Mouse (Mus musculus): Measurements from ENCODE around the gene Dcaf8. TPM values are rescaled to one million over a fixed set of nuclear protein-coding genes. Genes with fewer than 3 reads are reported as not detected.

The Dcaf8 gene
- polyA plus RNA-seq, 1 experiment from 2014 or later = 114 TPM

DNA sequence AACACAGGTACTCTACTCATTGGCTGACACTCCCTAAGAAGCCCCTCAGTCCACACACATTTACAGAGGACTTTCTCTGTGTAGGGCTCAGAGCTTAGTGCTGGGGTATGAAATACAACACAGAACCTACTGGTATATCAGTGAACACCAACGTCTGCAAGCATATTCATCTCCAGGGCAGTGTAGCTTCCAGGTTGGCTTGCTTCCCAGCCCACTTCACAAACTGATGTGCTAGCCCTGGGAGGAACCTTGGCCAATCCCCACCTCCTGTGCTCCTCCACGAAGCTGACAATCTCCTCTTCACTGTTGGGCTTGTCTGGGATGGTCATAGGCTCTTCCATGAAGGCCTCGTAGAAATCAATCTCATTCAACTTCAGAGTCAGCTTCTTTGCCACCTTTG, 66.9 kb downstream of the Dcaf8 start:
- no peak for ATAC-seq (ENCODE audit: low FRiP score, low TSS enrichment)
- Histone ChIP-seq H3K9me3 (ENCODE audit: control insufficient read depth, low read length) (no peaks in the 10 kb centered on the region), H3K27me3 (ENCODE audit: control insufficient read depth, insufficient read depth, low read length) (no peaks in the 10 kb centered on the region), H3K4me1 (ENCODE audit: control insufficient read depth, insufficient read depth, low read length) (peaks cover 15% of the 10 kb centered on the region), H3K9ac (ENCODE audit: low read depth, low read length) (no peak overlapping the region), H3K4me2 (replicated peaks; ENCODE audit: low read depth, low read length) (no peak overlapping the region), H3K27ac (ENCODE audit: low read depth, low read length) (no peak overlapping the region), H3K4me3 (ENCODE audit: low read length) (no peak overlapping the region), H3K36me3 (ENCODE audit: control insufficient read depth, insufficient read depth, low read length) (no peaks in the 10 kb centered on the region)
- 71% methylated on average over 3 of the region's 3 CpGs for WGBS

DNA sequence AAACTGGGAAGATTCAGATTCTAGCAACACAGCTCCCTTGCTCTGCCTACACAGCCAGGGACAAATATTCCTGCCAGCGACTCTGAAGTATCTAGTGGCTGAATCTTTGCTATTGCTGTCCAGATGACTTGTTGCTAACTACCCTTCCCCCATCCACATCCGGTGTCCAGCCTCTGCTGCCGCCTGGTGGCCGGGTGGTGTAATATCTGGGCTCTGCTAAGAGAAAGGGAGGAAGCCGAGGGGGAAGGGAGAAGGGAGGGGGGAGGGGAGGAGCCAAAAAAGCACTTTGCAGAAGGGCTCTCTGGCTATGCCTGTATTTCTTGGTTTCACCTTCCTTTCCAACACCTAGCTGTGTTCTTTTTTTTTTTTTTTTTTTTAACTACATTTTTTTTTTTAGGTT, 69.3 kb downstream of the Dcaf8 start:
- H3K4me3 ChIP-seq (ENCODE audit: low read length) = no peak overlapping the region
- H3K9me3 ChIP-seq (ENCODE audit: control insufficient read depth, low read length) = no peaks in the 10 kb centered on the region
- peaks cover 38% of the 10 kb centered on the region for H3K4me1 ChIP-seq (ENCODE audit: control insufficient read depth, insufficient read depth, low read length)
- H3K36me3 ChIP-seq (ENCODE audit: control insufficient read depth, insufficient read depth, low read length) = no peaks in the 10 kb centered on the region
- H3K27ac ChIP-seq (ENCODE audit: low read depth, low read length) = peak overlapping the region; percentile 59; the same call in 1 of the 2 replicates
- peak overlapping the region; percentile 35; the same call in 1 of the 2 replicates for H3K4me2 ChIP-seq (replicated peaks; ENCODE audit: low read depth, low read length)
- ATAC-seq (ENCODE audit: low FRiP score, low TSS enrichment) = peak; percentile 43
- no peaks in the 10 kb centered on the region for H3K27me3 ChIP-seq (ENCODE audit: control insufficient read depth, insufficient read depth, low read length)
- H3K9ac ChIP-seq (ENCODE audit: low read depth, low read length) = 0 out of 2 replicates have a peak overlapping the region, but pooled peaks have one; percentile 13
- WGBS = 0% methylated on average over 5 of the region's 5 CpGs

GRCm38 (mm10) chr1:172218164-172218910, 70.5 kb downstream of the Dcaf8 start:
- H3K27me3 ChIP-seq (ENCODE audit: control insufficient read depth, insufficient read depth, low read length) = no peaks in the 10 kb centered on the region
- no peaks in the 10 kb centered on the region for H3K9me3 ChIP-seq (ENCODE audit: control insufficient read depth, low read length)
- no peak overlapping the region for H3K9ac ChIP-seq (ENCODE audit: low read depth, low read length)
- H3K4me3 ChIP-seq (ENCODE audit: low read length) = no peak overlapping the region
- H3K4me2 ChIP-seq (replicated peaks; ENCODE audit: low read depth, low read length) = no peak overlapping the region
- peak overlapping the region; percentile 32; the same call in 1 of the 2 replicates for H3K27ac ChIP-seq (ENCODE audit: low read depth, low read length)
- H3K36me3 ChIP-seq (ENCODE audit: control insufficient read depth, insufficient read depth, low read length) = no peaks in the 10 kb centered on the region
- ATAC-seq (ENCODE audit: low FRiP score, low TSS enrichment) = no peak
- H3K4me1 ChIP-seq (ENCODE audit: control insufficient read depth, insufficient read depth, low read length) = peaks cover 38% of the 10 kb centered on the region
- WGBS = 49% methylated on average over 15 of the region's 15 CpGs

DNA sequence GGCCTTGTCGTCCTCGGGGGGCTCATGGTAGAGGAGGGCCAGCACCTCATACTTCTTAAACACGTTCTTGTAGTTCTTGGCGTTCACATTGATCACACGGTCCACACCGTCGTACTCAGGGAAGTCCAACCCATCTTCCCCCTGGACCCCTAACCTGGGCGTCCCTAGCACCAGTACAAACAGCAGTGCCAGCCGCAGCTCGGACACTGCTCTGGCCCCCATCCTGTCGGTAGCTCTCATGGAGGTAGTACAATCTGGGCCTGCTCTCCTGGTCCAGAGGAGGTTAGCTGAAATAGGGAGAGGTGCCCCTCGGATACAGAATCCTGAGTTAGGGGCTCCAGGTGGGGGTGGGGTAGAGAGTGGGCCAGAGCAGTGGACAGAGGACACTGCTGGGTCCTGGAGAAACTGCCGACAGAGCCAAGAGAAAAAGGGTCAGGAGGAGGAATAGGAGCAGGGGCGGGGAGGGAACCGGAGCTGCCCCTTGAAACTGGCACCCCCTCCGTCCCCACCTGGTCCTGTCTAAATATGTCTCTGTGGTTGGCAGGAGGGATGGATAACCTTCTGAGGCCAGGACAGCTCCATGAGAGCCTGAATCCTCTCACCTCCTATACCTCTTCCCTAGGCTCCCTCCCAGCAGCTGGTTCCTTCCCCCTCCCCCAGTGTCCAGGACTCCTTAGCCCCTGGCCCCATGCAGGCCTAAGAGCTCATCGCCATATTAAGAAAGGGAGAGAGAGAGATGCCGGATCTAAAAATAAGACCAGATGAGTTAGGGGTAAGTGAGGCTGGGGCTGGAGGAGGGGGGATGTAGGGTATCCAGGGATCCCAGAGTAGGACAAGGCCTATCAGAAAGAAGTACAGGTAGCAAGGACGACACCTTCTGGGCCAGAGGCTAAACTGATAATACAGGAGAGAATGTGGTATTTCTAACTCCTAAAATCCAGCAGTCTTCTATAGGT, 71.8 kb downstream of the Dcaf8 start, which contains the start of gene Casq1:
Casq1 (minus strand) TSS at position 418 of the 956 bp plus-strand sequence.
- H3K27me3 ChIP-seq (ENCODE audit: control insufficient read depth, insufficient read depth, low read length) = no peaks in the 10 kb centered on the region
- no peak within 1 kb of the TSS for H3K4me2 ChIP-seq (replicated peaks; ENCODE audit: low read depth, low read length)
- ATAC-seq (ENCODE audit: low FRiP score, low TSS enrichment) = no peak
- peaks cover 37% of the 10 kb centered on the region for H3K4me1 ChIP-seq (ENCODE audit: control insufficient read depth, insufficient read depth, low read length)
- H3K4me3 ChIP-seq (ENCODE audit: low read length) = no peak within 1 kb of the TSS
- H3K9ac ChIP-seq (ENCODE audit: low read depth, low read length) = no peak within 1 kb of the TSS
- H3K9me3 ChIP-seq (ENCODE audit: control insufficient read depth, low read length) = no peaks in the 10 kb centered on the region
- peak within 1 kb of the TSS; percentile 87 for H3K27ac ChIP-seq (ENCODE audit: low read depth, low read length)
- H3K36me3 ChIP-seq (ENCODE audit: control insufficient read depth, insufficient read depth, low read length) = no peaks in the 10 kb centered on the region
- WGBS = 81% methylated on average over 19 of the region's 19 CpGs

GRCm38 (mm10) chr1:172220414-172220813, 72.5 kb downstream of the Dcaf8 start:
- WGBS = 42% methylated on average over 10 of the region's 10 CpGs
- Histone ChIP-seq H3K4me2 (replicated peaks; ENCODE audit: low read depth, low read length) (no peak overlapping the region), H3K36me3 (ENCODE audit: control insufficient read depth, insufficient read depth, low read length) (no peaks in the 10 kb centered on the region), H3K9ac (ENCODE audit: low read depth, low read length) (no peak overlapping the region), H3K4me1 (ENCODE audit: control insufficient read depth, insufficient read depth, low read length) (peaks cover 37% of the 10 kb centered on the region), H3K27me3 (ENCODE audit: control insufficient read depth, insufficient read depth, low read length) (no peaks in the 10 kb centered on the region), H3K4me3 (ENCODE audit: low read length) (no peak overlapping the region), H3K9me3 (ENCODE audit: control insufficient read depth, low read length) (no peaks in the 10 kb centered on the region), H3K27ac (ENCODE audit: low read depth, low read length) (peak overlapping the region; percentile 87; the same call in 1 of the 2 replicates)
- no peak for ATAC-seq (ENCODE audit: low FRiP score, low TSS enrichment)

DNA sequence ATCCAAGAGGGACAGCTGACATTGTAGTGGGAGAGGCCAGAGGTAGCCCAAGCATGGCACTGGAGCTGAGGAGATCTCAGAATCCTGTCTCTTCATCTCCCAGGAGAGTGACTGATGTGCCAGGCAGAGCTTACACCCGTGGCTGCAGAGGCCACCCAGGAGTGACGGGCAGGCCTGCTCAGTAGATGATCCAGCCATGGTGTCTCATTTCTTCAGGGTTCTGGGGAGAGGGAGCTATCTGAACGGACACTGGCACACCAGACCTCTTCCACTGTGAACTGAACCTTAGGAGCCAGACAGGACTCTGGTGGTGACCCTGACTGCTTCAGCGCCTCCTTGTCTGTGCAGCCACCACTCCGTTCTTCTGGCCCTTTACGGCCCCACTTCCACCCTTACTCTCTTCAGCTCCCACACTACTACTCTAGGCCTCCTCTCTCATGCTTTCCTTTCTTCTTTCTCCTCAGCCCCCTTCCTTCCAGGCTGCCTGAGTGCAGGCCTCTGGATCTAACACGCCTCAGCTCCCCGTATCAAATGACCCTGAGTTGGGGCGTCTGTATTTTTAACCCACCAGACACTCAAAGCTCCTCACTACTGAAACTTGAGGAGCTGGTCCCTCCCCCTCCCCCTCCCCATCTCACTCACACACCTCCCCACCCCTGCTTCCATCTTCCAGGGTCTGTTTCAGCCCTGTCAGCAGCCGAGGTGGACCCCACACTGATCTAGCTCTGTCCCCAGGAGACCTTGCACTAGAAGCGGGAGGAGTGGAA, 73.6 kb downstream of the Dcaf8 start:
- Histone ChIP-seq H3K27ac (ENCODE audit: low read depth, low read length) (peak overlapping the region; percentile 87), H3K27me3 (ENCODE audit: control insufficient read depth, insufficient read depth, low read length) (no peaks in the 10 kb centered on the region), H3K4me1 (ENCODE audit: control insufficient read depth, insufficient read depth, low read length) (peaks cover 37% of the 10 kb centered on the region), H3K9me3 (ENCODE audit: control insufficient read depth, low read length) (no peaks in the 10 kb centered on the region), H3K36me3 (ENCODE audit: control insufficient read depth, insufficient read depth, low read length) (no peaks in the 10 kb centered on the region), H3K4me3 (ENCODE audit: low read length) (no peak overlapping the region), H3K9ac (ENCODE audit: low read depth, low read length) (no peak overlapping the region), H3K4me2 (replicated peaks; ENCODE audit: low read depth, low read length) (no peak overlapping the region)
- 18% methylated on average over 11 of the region's 11 CpGs for WGBS
- peak; percentile 76 for ATAC-seq (ENCODE audit: low FRiP score, low TSS enrichment)

DNA sequence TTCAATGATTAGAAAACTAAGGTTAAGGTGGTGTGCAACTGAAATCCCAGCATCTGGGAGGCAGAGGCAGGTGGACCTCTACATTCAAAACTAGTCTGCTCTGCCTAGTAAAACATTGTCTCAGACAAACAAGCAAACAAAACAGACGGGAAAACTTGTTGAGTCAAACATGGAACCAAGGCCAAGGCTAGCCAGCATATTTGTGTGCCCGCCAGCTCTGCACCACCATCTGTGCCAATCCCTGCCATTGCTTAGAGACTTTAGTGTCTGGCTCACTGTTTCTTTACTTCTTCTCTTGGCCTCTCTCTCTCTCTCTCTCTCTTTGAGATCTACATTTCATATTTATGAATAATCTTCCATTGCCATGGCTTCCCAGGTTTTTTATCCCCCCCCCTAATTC, 80.3 kb downstream of the Dcaf8 start:
- Histone ChIP-seq H3K4me2 (replicated peaks; ENCODE audit: low read depth, low read length) (no peak overlapping the region), H3K9me3 (ENCODE audit: control insufficient read depth, low read length) (no peaks in the 10 kb centered on the region), H3K36me3 (ENCODE audit: control insufficient read depth, insufficient read depth, low read length) (no peaks in the 10 kb centered on the region), H3K4me1 (ENCODE audit: control insufficient read depth, insufficient read depth, low read length) (no peaks in the 10 kb centered on the region), H3K4me3 (ENCODE audit: low read length) (no peak overlapping the region), H3K27ac (ENCODE audit: low read depth, low read length) (no peak overlapping the region), H3K9ac (ENCODE audit: low read depth, low read length) (no peak overlapping the region), H3K27me3 (ENCODE audit: control insufficient read depth, insufficient read depth, low read length) (no peaks in the 10 kb centered on the region)
- WGBS = 94% methylated on average over 2 of the region's 2 CpGs
- no peak for ATAC-seq (ENCODE audit: low FRiP score, low TSS enrichment)

DNA sequence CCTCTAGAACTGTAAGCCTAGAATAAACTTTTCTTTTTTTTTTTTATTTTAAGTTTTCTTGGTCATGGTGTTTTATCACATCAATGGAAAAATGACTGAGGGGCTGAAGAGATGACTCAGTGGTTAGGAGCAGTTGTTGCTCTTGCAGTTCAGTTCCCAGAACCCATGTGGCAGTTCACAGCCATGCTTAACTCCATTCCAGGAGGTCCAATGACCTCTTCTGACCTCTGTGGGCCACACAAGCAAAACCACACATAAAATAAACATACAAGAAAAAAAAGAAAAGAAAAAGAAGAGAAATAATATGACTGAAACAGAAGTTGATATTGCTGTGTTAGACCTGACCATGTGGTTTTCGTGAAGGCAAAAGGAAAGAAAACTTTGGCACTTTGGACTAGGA, 81.3 kb downstream of the Dcaf8 start:
- H3K4me3 ChIP-seq (ENCODE audit: low read length) = no peak overlapping the region
- no peak overlapping the region for H3K9ac ChIP-seq (ENCODE audit: low read depth, low read length)
- H3K9me3 ChIP-seq (ENCODE audit: control insufficient read depth, low read length) = no peaks in the 10 kb centered on the region
- H3K4me1 ChIP-seq (ENCODE audit: control insufficient read depth, insufficient read depth, low read length) = no peaks in the 10 kb centered on the region
- no peak overlapping the region for H3K27ac ChIP-seq (ENCODE audit: low read depth, low read length)
- whole genome bisulfite sequencing = 79% methylated on average over 1 of the region's 1 CpGs
- no peaks in the 10 kb centered on the region for H3K27me3 ChIP-seq (ENCODE audit: control insufficient read depth, insufficient read depth, low read length)
- ATAC-seq (ENCODE audit: low FRiP score, low TSS enrichment) = no peak
- H3K36me3 ChIP-seq (ENCODE audit: control insufficient read depth, insufficient read depth, low read length) = no peaks in the 10 kb centered on the region
- H3K4me2 ChIP-seq (replicated peaks; ENCODE audit: low read depth, low read length) = no peak overlapping the region

Measured in kidney, embryonic 14.5 days (tissue).